Comparison of ENCODE assay signal across 8 mouse cellular contexts in genomic region chr8:106871328-106871926, GRCm38 (mm10). TPM values are rescaled to one million over a fixed set of nuclear protein-coding genes. Genes with fewer than 3 reads are reported as not detected.
DNase-seq lines count a peak whose midpoint lies in the region; ATAC-seq and TF ChIP-seq lines count a peak whose summit lies in the region.

No protein-coding gene starts in this region.

- 1% methylated on average over 15 of the region's 15 CpGs for WGBS in forebrain, embryonic 14.5 days
- 0% methylated on average over 15 of the region's 15 CpGs for WGBS in limb, embryonic 10.5 days
- WGBS in neural tube, embryonic 15.5 days, result 1% methylated on average over 15 of the region's 15 CpGs

- TF ChIP-seq CTCF in C2C12 (IDR thresholded peaks at IDR 0.05; ENCODE audit: control insufficient read depth, insufficient read depth, insufficient read length), result no peak

- peaks cover 10% of the 10 kb centered on the region for H3K27me3 ChIP-seq in C2C12 (ENCODE audit: control insufficient read depth, insufficient read depth, insufficient read length)
- H3K27me3 ChIP-seq in forebrain, embryonic 14.5 days (replicated peaks; ENCODE audit: control insufficient read depth, insufficient read depth, low read length), result peaks cover 19% of the 10 kb centered on the region
- H3K27me3 ChIP-seq in limb, embryonic 10.5 days (ENCODE audit: low read depth, poor library complexity, severe bottlenecking), result peaks cover 78% of the 10 kb centered on the region
- peaks cover 22% of the 10 kb centered on the region for H3K27me3 ChIP-seq in neural tube, embryonic 15.5 days (replicated peaks)

- peaks cover 14% of the 10 kb centered on the region for H3K4me1 ChIP-seq in forebrain, embryonic 14.5 days (ENCODE audit: control insufficient read depth, insufficient read depth, low read length)
- peaks cover 40% of the 10 kb centered on the region for H3K4me1 ChIP-seq in limb, embryonic 10.5 days
- peaks cover 36% of the 10 kb centered on the region for H3K4me1 ChIP-seq in neural tube, embryonic 15.5 days

- peak overlapping the region; percentile 41 for H3K27ac ChIP-seq in forebrain, embryonic 14.5 days (ENCODE audit: low read depth, low read length)
- peak overlapping the region; percentile 32; the same call in 1 of the 2 replicates for H3K27ac ChIP-seq in limb, embryonic 10.5 days
- peak overlapping the region; percentile 76 for H3K27ac ChIP-seq in neural tube, embryonic 15.5 days (replicated peaks)

- no peaks in the 10 kb centered on the region for H3K79me2 ChIP-seq in C2C12 (ENCODE audit: control insufficient read depth, insufficient read depth)

- H3K9ac ChIP-seq in forebrain, embryonic 14.5 days (ENCODE audit: low read length), result peak overlapping the region; percentile 72
- peak overlapping the region; percentile 70 for H3K9ac ChIP-seq in neural tube, embryonic 15.5 days (replicated peaks)

- no peaks in the 10 kb centered on the region for H3K79me3 ChIP-seq in C2C12 (ENCODE audit: low read depth)

- peak; percentile 45 for ATAC-seq in forebrain, embryonic 14.5 days
- ATAC-seq in neural tube, embryonic 15.5 days (ENCODE audit: low FRiP score), result peak; percentile 34
- no peak for ATAC-seq in granulocyte monocyte progenitor cell, adult 5-6 weeks (replicated peaks; ENCODE audit: poor library complexity, severe bottlenecking)

- DNase-seq in cerebellum, adult 8-10 months, result peak; percentile 24
- no peak for DNase-seq in cerebellum, adult 11 months
- peak; percentile 24 for DNase-seq in forebrain, embryonic 14.5 days (ENCODE audit: low spot score)
- DNase-seq in limb, embryonic 10.5 days (ENCODE audit: low spot score), result no peak
- no peak for DNase-seq in natural killer cell, adult 2 months (ENCODE audit: low spot score in 2 of 2)

- H3K4me3 ChIP-seq in C2C12 (ENCODE audit: insufficient read depth, poor library complexity, severe bottlenecking), result no peak overlapping the region
- H3K4me3 ChIP-seq in forebrain, embryonic 14.5 days (ENCODE audit: low read depth, low read length), result peak overlapping the region; percentile 55
- peak overlapping the region; percentile 63 for H3K4me3 ChIP-seq in limb, embryonic 10.5 days
- H3K4me3 ChIP-seq in neural tube, embryonic 15.5 days (replicated peaks), result peak overlapping the region; percentile 63

- H3K9me3 ChIP-seq in forebrain, embryonic 14.5 days (replicated peaks; ENCODE audit: control insufficient read depth, low read length), result no peaks in the 10 kb centered on the region
- no peaks in the 10 kb centered on the region for H3K9me3 ChIP-seq in limb, embryonic 10.5 days (replicated peaks)
- H3K9me3 ChIP-seq in neural tube, embryonic 15.5 days (replicated peaks), result no peaks in the 10 kb centered on the region

- peak overlapping the region; percentile 8 for H3ac ChIP-seq in C2C12 (ENCODE audit: control insufficient read depth, insufficient read length, low read depth)

- H3K4me2 ChIP-seq in forebrain, embryonic 14.5 days (ENCODE audit: low read length), result peak overlapping the region; percentile 97
- peak overlapping the region; percentile 87 for H3K4me2 ChIP-seq in neural tube, embryonic 15.5 days

- no peaks in the 10 kb centered on the region for H3K36me3 ChIP-seq in C2C12 (ENCODE audit: control insufficient read depth, insufficient read depth)
- peaks cover 19% of the 10 kb centered on the region for H3K36me3 ChIP-seq in forebrain, embryonic 14.5 days (ENCODE audit: control insufficient read depth, insufficient read depth, low read length)
- peaks cover 26% of the 10 kb centered on the region for H3K36me3 ChIP-seq in limb, embryonic 10.5 days
- peaks cover 2% of the 10 kb centered on the region; the same call in 1 of the 2 replicates for H3K36me3 ChIP-seq in neural tube, embryonic 15.5 days

TF ChIP-seq in C2C12, 6 proteins besides CTCF, POLR2A, EP300 and RAD21:
- TF ChIP-seq MAX (IDR thresholded peaks at IDR 0.05), result no peak
- no peak for TF ChIP-seq USF1 (IDR thresholded peaks at IDR 0.05; ENCODE audit: low read depth)
- TF ChIP-seq MYOG (IDR thresholded peaks at IDR 0.05; ENCODE audit: control insufficient read depth, extremely low read depth, insufficient read length), result no peak
- TF ChIP-seq CEBPB (IDR thresholded peaks at IDR 0.05; ENCODE audit: low read depth), result no peak
- no peak for TF ChIP-seq MYOD1 (IDR thresholded peaks at IDR 0.05; ENCODE audit: control insufficient read depth, insufficient read length, low read depth)
- TF ChIP-seq FOSL1 (IDR thresholded peaks at IDR 0.05; ENCODE audit: insufficient read depth, low read length, poor library complexity, severe bottlenecking), result no peak

RNA-seq across cellular contexts. Expression of gene Has3, which starts 1.4 kb away (rescaled TPM):
- polyA plus RNA-seq in C2C12 (2012; fragmentation: generic; extraction: Trizol), result 0.16 TPM
- polyA plus RNA-seq in forebrain, embryonic 14.5 days (2014; fragmentation: Nextera tagmentation; extraction: Ambion mirVana), result 1.4 and 1.8 TPM in 2 replicates
- 0.06 and 0.13 TPM in 2 replicates for polyA plus RNA-seq in limb, embryonic 10.5 days (2016; fragmentation: Nextera tagmentation; extraction: Ambion mirVana)
- polyA plus RNA-seq in neural tube, embryonic 15.5 days (2015; fragmentation: Nextera tagmentation; extraction: Ambion mirVana), result 1.6 and 2.2 TPM in 2 replicates
- total RNA-seq in granulocyte monocyte progenitor cell, adult 5-6 weeks (2014; fragmentation: Nextera tagmentation), result not detected in 2 replicates
- 0.17 and 0.77 TPM in 2 replicates for total RNA-seq in granulocyte monocyte progenitor cell, adult 5-6 weeks (2017)

RNA-seq across cellular contexts. Expression of gene Utp4, which starts 22.0 kb away (rescaled TPM):
- 67.3 TPM for polyA plus RNA-seq in C2C12 (2012; fragmentation: generic; extraction: Trizol)
- 52.7 and 55.2 TPM in 2 replicates for polyA plus RNA-seq in forebrain, embryonic 14.5 days (2014; fragmentation: Nextera tagmentation; extraction: Ambion mirVana)
- 84.7 and 107 TPM in 2 replicates for polyA plus RNA-seq in limb, embryonic 10.5 days (2016; fragmentation: Nextera tagmentation; extraction: Ambion mirVana)
- polyA plus RNA-seq in neural tube, embryonic 15.5 days (2015; fragmentation: Nextera tagmentation; extraction: Ambion mirVana), result 41.7 and 49.8 TPM in 2 replicates
- total RNA-seq in granulocyte monocyte progenitor cell, adult 5-6 weeks (2014; fragmentation: Nextera tagmentation), result 55.7 and 56.0 TPM in 2 replicates
- total RNA-seq in granulocyte monocyte progenitor cell, adult 5-6 weeks (2017), result 50.3 and 57.8 TPM in 2 replicates

Comparison
In these comparisons a context has a peak if more than half of its experiments do, and no peak if none do; other contexts are left out.
1. DNase-seq: peak in cerebellum, adult 8-10 months (single experiment) and forebrain, embryonic 14.5 days (single experiment); none in cerebellum, adult 11 months (single experiment), limb, embryonic 10.5 days (single experiment) and natural killer cell, adult 2 months (0 of 2).
2. Peak in every context shown above with its lines, with median percentiles within 50 percentile points of each other: H3K27ac ChIP-seq.